Mouse (Mus musculus) limb, embryonic 12.5 days (tissue): ENCODE data around the gene Dimt1. TPM values are rescaled to one million over a fixed set of nuclear protein-coding genes. Genes with fewer than 3 reads are reported as not detected.
"Not testable (repeated sequence)": the region's sequence is repeated elsewhere in the genome, so short reads cannot be mapped to it uniquely, and the experiment has no call there.

Experiments
- ATAC-seq: fragments of 200-750 bp; cut with Nextera tagmentation; 2 replicates; pipeline ENCODE4 v1.8.0; 2017; ENCODE audit warnings: low read depth, moderate TSS enrichment; ENCODE audit not compliant: insufficient number of reproducible peaks, insufficient read depth, low FRiP score, low TSS enrichment
- H3K27ac ChIP-seq: fragments of 300-500 bp; sonication (generic); 2 replicates; pipeline ENCODE4 v1.5.1; 2016; ENCODE audit warnings: mild to moderate bottlenecking, moderate library complexity
- H3K27me3 ChIP-seq: fragments of 300-500 bp; sonication (generic); 2 replicates; pipeline ENCODE4 v1.6.1; 2016; ENCODE audit warnings: mild to moderate bottlenecking, moderate library complexity
- H3K36me3 ChIP-seq: fragments of 300-500 bp; sonication (generic); 2 replicates; pipeline ENCODE4 v1.6.1; 2016; ENCODE audit warnings: mild to moderate bottlenecking, moderate library complexity
- H3K4me1 ChIP-seq: fragments of 300-500 bp; sonication (generic); replicated peaks from 2 replicates; pipeline ENCODE4 v1.6.1; 2016
- H3K4me2 ChIP-seq: fragments of 300-500 bp; sonication (generic); 2 replicates; pipeline ENCODE4 v1.6.1; 2016; ENCODE audit warnings: mild to moderate bottlenecking, moderate library complexity
- H3K4me3 ChIP-seq: fragments of 300-500 bp; sonication (generic); replicated peaks from 2 replicates; pipeline ENCODE4 v1.5.1; 2016; ENCODE audit warnings: mild to moderate bottlenecking
- H3K9ac ChIP-seq: fragments of 300-500 bp; sonication (generic); replicated peaks from 2 replicates; pipeline ENCODE4 v1.6.1; 2016; ENCODE audit warnings: mild to moderate bottlenecking, moderate library complexity
- H3K9me3 ChIP-seq: fragments of 300-500 bp; sonication (generic); 2 replicates; pipeline ENCODE4 v1.6.1; 2016; ENCODE audit warnings: mild to moderate bottlenecking, moderate library complexity
- WGBS: fragments of 180-500 bp; shearing (Covaris S2); methylation state at CpG from one replicate; pipeline ENCODE4 v1.1.7; 2016; 5-methylcytosine and 5-hydroxymethylcytosine counted together
- polyA plus RNA-seq: library from polyadenylated mRNA; unstranded; fragments of >200 nt; fragmentation: Nextera tagmentation; extraction: Ambion mirVana; gene quantifications from 2 replicates; pipeline ENCODE4 v1.2.1, GENCODE M21; 2016

Gene Dimt1
- polyA plus RNA-seq, 1 experiment from 2014 or later = 49.6 TPM

DNA sequence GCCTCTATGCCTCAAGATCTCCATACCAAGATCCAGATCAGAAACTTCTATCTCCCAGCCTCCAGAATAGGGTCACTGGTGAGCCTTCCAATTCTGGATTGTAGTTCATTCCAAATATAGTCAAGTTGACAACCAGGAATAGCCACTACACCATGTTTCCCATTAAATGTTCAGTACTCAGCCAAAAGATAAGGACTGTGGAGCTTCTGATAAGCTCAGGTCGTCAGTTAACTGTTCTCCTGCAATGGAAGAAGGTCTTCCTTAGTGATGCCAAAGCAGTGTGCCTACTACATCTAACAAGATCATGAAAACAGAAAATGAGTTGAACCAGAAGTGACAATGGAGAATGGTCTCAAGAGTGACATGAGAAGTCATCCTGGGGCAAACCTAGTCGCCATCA, 50.0 kb downstream of the Dimt1 start:
- H3K9ac ChIP-seq = no peak overlapping the region
- WGBS = 85% methylated on average over 2 of the region's 2 CpGs
- H3K27ac ChIP-seq = no peak overlapping the region
- H3K36me3 ChIP-seq = peaks cover 13% of the 10 kb centered on the region
- H3K27me3 ChIP-seq = no peaks in the 10 kb centered on the region
- H3K4me3 ChIP-seq = no peak overlapping the region
- H3K4me1 ChIP-seq = no peaks in the 10 kb centered on the region
- no peak overlapping the region for H3K4me2 ChIP-seq
- no peak for ATAC-seq
- H3K9me3 ChIP-seq = no peaks in the 10 kb centered on the region

- H3K9me3 ChIP-seq, H3K27ac ChIP-seq, H3K36me3 ChIP-seq, H3K27me3 ChIP-seq, H3K4me3 ChIP-seq, H3K9ac ChIP-seq, H3K4me1 ChIP-seq, ATAC-seq, H3K4me2 ChIP-seq: not testable (repeated sequence)
- 93% methylated on average over 4 of the region's 4 CpGs for WGBS
Measured at GRCm38 (mm10) chr13:106997557-106997956, 50.6 kb downstream of the Dimt1 start.

GRCm38 (mm10) chr13:106998026-106998425, 51.1 kb downstream of the Dimt1 start:
- 76% methylated on average over 2 of the region's 2 CpGs for WGBS
- Histone ChIP-seq H3K9ac (no peak overlapping the region), H3K4me1 (no peaks in the 10 kb centered on the region), H3K27ac (no peak overlapping the region), H3K36me3 (peaks cover 2% of the 10 kb centered on the region; the same call in 1 of the 2 replicates), H3K27me3 (no peaks in the 10 kb centered on the region), H3K4me2 (no peak overlapping the region), H3K4me3 (no peak overlapping the region), H3K9me3 (no peaks in the 10 kb centered on the region)
- no peak for ATAC-seq

DNA sequence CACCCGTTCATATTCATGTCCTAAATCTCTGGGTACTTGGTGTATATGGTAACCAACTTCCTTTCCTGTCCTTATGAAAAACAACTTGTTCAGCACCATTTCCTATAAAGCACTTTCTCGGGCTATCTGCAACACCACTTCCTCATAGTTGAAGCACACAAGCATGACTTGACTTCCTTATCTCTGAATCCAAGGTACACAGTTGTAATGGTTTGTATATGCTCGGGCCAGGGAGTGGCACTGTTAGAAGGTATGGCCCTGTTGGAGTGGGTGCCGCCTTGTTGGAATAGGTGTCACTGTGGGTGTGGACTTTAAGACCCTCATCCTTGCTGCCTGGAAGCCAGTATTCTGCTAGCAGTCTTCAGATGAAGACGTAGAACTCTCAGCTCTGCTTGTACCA, 51.7 kb downstream of the Dimt1 start:
- no peak overlapping the region for H3K4me3 ChIP-seq
- H3K9ac ChIP-seq = no peak overlapping the region
- 88% methylated on average over 5 of the region's 5 CpGs for WGBS
- H3K27ac ChIP-seq = no peak overlapping the region
- ATAC-seq = no peak
- no peaks in the 10 kb centered on the region for H3K36me3 ChIP-seq
- H3K4me1 ChIP-seq = no peaks in the 10 kb centered on the region
- H3K4me2 ChIP-seq = no peak overlapping the region
- H3K27me3 ChIP-seq = no peaks in the 10 kb centered on the region
- no peaks in the 10 kb centered on the region for H3K9me3 ChIP-seq

GRCm38 (mm10) chr13:107003211-107003610, 56.3 kb downstream of the Dimt1 start:
- no peak for ATAC-seq
- WGBS = 95% methylated on average over 2 of the region's 2 CpGs
- Histone ChIP-seq H3K27ac (no peak overlapping the region), H3K27me3 (no peaks in the 10 kb centered on the region), H3K9ac (no peak overlapping the region), H3K4me3 (no peak overlapping the region), H3K9me3 (no peaks in the 10 kb centered on the region), H3K4me1 (no peaks in the 10 kb centered on the region; the same call in 1 of the 2 replicates), H3K4me2 (no peak overlapping the region), H3K36me3 (no peaks in the 10 kb centered on the region)

- no peak overlapping the region for H3K4me3 ChIP-seq
- WGBS = 92% methylated on average over 4 of the region's 4 CpGs
- H3K9ac ChIP-seq = no peak overlapping the region
- no peak overlapping the region for H3K4me2 ChIP-seq
- no peaks in the 10 kb centered on the region for H3K9me3 ChIP-seq
- H3K4me1 ChIP-seq = no peaks in the 10 kb centered on the region; the same call in 1 of the 2 replicates
- no peaks in the 10 kb centered on the region for H3K27me3 ChIP-seq
- no peak for ATAC-seq
- H3K36me3 ChIP-seq = no peaks in the 10 kb centered on the region
- no peak overlapping the region for H3K27ac ChIP-seq
Measured at GRCm38 (mm10) chr13:107008174-107008573, 61.2 kb downstream of the Dimt1 start.

Other genes starting within 250 kb of the Dimt1 start
- gene Ipo11, start 10.2 kb upstream of the Dimt1 start, polyA plus RNA-seq = 59.0 and 59.3 TPM in 2 replicates
- 20.3 and 23.5 TPM in 2 replicates for gene Kif2a, start 75.0 kb downstream of the Dimt1 start, polyA plus RNA-seq